Mouse (Mus musculus) bone marrow macrophage, adult 2 months (primary cell): Measurements from ENCODE around the gene Ptgir.

ENCODE experiments used
- CTCF ChIP-seq: IDR thresholded peaks from 2 replicates; pipeline ENCODE4 v1.5.1; 2012; ENCODE audit warnings: low read depth, mild to moderate bottlenecking, low read length, moderate library complexity
- POLR2A ChIP-seq: IDR thresholded peaks from 2 replicates; pipeline ENCODE4 v1.6.1; 2012; ENCODE audit warnings: mild to moderate bottlenecking, low read depth, low read length, borderline replicate concordance

DNA sequence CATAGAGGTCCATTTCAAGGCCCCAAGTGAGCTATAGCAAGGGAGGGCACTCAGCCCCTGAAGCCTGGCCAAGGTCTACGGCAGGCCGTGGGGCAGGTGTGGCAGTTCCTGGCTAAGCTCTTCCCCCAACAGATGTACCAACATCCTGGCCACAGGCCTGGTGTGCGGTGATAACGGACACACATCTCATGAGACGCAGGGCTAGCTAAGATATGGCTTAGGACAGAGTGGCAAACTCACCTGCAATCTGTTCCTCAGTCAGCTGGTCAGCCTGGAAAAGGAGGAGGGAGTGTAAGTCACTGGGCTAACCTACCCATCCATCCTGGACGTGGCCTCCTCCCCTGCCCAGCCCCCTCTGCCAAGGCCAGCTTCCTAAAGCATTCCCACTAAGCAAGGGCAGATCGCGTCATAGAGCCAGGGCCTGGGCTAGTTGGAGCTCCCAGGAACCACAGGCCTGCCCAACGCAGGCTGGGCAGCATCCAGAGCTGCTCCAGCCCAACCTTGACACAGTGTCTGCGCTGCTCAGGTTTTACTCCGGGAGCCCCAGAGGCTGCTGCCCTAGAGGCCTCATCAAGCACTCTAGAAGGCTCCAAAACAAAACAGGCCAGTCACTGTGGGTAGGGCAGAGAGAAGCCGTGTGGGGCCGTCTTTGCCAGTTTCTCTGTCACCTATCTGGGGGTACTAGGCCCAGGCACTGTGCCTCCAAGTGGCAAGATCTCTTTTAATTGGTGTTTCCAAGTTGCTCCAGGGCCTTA is 13.3 kb downstream of the Ptgir start:
- TF ChIP-seq POLR2A: no peak
- TF ChIP-seq CTCF: no peak
